Mouse (Mus musculus) R1 (cell line): Measurements from ENCODE around the gene Lmod1.

Experiments used
- DNase-seq: peaks from one replicate; pipeline ENCODE4 v3.0.0-alpha.2; 2018; ENCODE audit warnings: low read depth, low spot score

Lmod1 gene

GRCm38 (mm10) chr1:135410967-135411366, 86.4 kb downstream of the Lmod1 start:
- DNase-seq = no peak

- no peak for DNase-seq
Observed at GRCm38 (mm10) chr1:135412130-135412529, 87.5 kb downstream of the Lmod1 start.

GRCm38 (mm10) chr1:135413996-135414395, 89.4 kb downstream of the Lmod1 start:
- no peak for DNase-seq
